Mouse (Mus musculus): ENCODE measurements at regions not wholly inside any gene's neighbourhood (a gene's known extent, or its start where the extent isn't known, plus 50 kb on each side); places are given as distances from the start of the nearest gene placed in this dataset.

GRCm38 (mm10) chr14:120560416-120560815 lies 82.2 kb downstream of the Rap2a start:
- Histone ChIP-seq H3K9me3 (replicated peaks) (no peaks in the 10 kb centered on the region), H3K9ac (no peak overlapping the region), H3K27ac (no peak overlapping the region), H3K27me3 (no peaks in the 10 kb centered on the region), H3K4me3 (no peak overlapping the region), H3K36me3 (ENCODE audit: poor library complexity, severe bottlenecking) (no peaks in the 10 kb centered on the region), H3K4me2 (no peak overlapping the region), H3K4me1 (no peaks in the 10 kb centered on the region)
- WGBS = 87% methylated on average over 7 of the region's 7 CpGs
- ATAC-seq = no peak

GRCm38 (mm10) chr14:120560987-120561386 lies 82.7 kb downstream of the Rap2a start:
- WGBS = 85% methylated on average over 2 of the region's 2 CpGs
- H3K4me2 ChIP-seq = no peak overlapping the region
- H3K27ac ChIP-seq = no peak overlapping the region
- H3K4me1 ChIP-seq = no peaks in the 10 kb centered on the region
- no peak overlapping the region for H3K4me3 ChIP-seq
- no peak for ATAC-seq
- H3K9ac ChIP-seq = no peak overlapping the region
- no peaks in the 10 kb centered on the region for H3K9me3 ChIP-seq (replicated peaks)
- H3K36me3 ChIP-seq (ENCODE audit: poor library complexity, severe bottlenecking) = no peaks in the 10 kb centered on the region
- H3K27me3 ChIP-seq = no peaks in the 10 kb centered on the region

DNA sequence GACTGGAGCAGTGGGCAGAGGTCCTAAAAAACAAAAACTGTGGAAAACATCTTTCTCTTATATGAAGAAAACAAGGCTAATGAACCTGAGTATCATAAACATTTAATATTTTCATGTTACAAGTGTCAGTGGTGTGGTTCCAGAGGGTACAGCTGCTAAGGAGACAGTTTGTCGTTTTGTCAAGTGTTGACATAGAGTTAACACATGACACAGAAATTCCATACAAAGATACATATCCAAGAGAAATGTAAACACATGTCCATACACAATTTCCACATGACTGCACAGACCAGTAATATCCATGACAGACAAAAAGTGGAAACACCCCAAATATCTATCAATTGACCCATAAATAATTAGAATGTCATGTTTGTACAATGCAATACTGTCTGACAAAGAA lies 88.7 kb downstream of the Rap2a start:
- no peak for ATAC-seq
- WGBS = 86% methylated on average over 1 of the region's 1 CpGs

DNA sequence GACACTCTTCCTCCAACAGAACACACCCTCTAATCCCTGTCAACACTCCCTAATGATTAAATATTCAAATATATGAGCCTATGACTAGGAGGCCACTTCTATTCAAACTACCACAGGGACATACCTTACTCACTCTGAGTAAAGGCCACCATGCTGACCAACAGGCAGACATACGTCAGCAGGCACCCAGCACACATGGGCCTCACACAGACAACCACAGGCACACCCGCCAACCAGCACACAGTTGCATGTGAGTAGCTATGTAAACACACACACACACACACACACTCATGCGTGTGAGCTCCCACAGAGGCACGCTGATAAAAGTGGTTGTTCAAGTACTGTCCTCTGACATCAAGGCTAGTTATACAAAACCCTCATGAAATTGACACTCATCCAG lies 89.8 kb downstream of the Rap2a start:
- no peak overlapping the region for H3K9ac ChIP-seq
- no peak overlapping the region for H3K4me3 ChIP-seq
- WGBS = 84% methylated on average over 4 of the region's 4 CpGs

More for the DNA sequence above, 88.7 kb downstream of the Rap2a start:
- Histone ChIP-seq H3K4me1 (no peaks in the 10 kb centered on the region), H3K27ac (no peak overlapping the region), H3K27me3 (no peaks in the 10 kb centered on the region), H3K4me3 (no peak overlapping the region), H3K9me3 (replicated peaks) (no peaks in the 10 kb centered on the region), H3K9ac (no peak overlapping the region), H3K36me3 (ENCODE audit: poor library complexity, severe bottlenecking) (no peaks in the 10 kb centered on the region), H3K4me2 (no peak overlapping the region)

GRCm38 (mm10) chr14:120572238-120572637 lies 94.0 kb downstream of the Rap2a start:
- no peaks in the 10 kb centered on the region for H3K4me1 ChIP-seq
- no peak overlapping the region for H3K27ac ChIP-seq
- no peak overlapping the region for H3K4me3 ChIP-seq
- no peaks in the 10 kb centered on the region for H3K9me3 ChIP-seq (replicated peaks)
- WGBS = 87% methylated on average over 10 of the region's 10 CpGs
- H3K27me3 ChIP-seq = no peaks in the 10 kb centered on the region
- ATAC-seq = no peak
- H3K36me3 ChIP-seq (ENCODE audit: poor library complexity, severe bottlenecking) = no peaks in the 10 kb centered on the region
- no peak overlapping the region for H3K4me2 ChIP-seq
- no peak overlapping the region for H3K9ac ChIP-seq

More for the DNA sequence above, 89.8 kb downstream of the Rap2a start:
- no peak for ATAC-seq
- Histone ChIP-seq H3K36me3 (ENCODE audit: poor library complexity, severe bottlenecking) (no peaks in the 10 kb centered on the region), H3K9me3 (replicated peaks) (no peaks in the 10 kb centered on the region), H3K4me1 (no peaks in the 10 kb centered on the region), H3K4me2 (no peak overlapping the region), H3K27me3 (no peaks in the 10 kb centered on the region), H3K27ac (no peak overlapping the region)

DNA sequence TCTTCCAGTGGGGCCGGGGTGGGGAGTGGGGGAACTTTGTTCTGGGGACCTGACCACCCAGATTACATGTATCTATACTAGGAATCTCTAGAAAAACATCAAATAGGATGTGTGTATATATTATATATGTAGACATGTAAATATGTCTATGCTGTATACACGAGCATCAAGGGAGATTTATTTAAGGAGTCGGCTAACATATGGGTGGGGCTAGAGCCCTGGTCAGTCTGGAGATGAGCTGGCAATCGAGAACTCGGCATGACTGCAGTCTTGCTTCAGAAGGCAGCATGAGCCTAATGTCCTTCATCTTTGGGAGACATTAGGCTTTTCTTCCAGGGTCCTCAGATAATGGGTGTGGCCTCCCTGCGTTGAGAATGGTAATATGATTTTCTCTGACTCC lies 97.0 kb downstream of the Rap2a start:
- Histone ChIP-seq H3K4me1 (no peaks in the 10 kb centered on the region), H3K36me3 (ENCODE audit: poor library complexity, severe bottlenecking) (no peaks in the 10 kb centered on the region), H3K27ac (no peak overlapping the region), H3K9me3 (replicated peaks) (no peaks in the 10 kb centered on the region), H3K4me3 (no peak overlapping the region), H3K9ac (no peak overlapping the region), H3K4me2 (no peak overlapping the region), H3K27me3 (no peaks in the 10 kb centered on the region)
- WGBS = 88% methylated on average over 6 of the region's 6 CpGs
- ATAC-seq = no peak

DNA sequence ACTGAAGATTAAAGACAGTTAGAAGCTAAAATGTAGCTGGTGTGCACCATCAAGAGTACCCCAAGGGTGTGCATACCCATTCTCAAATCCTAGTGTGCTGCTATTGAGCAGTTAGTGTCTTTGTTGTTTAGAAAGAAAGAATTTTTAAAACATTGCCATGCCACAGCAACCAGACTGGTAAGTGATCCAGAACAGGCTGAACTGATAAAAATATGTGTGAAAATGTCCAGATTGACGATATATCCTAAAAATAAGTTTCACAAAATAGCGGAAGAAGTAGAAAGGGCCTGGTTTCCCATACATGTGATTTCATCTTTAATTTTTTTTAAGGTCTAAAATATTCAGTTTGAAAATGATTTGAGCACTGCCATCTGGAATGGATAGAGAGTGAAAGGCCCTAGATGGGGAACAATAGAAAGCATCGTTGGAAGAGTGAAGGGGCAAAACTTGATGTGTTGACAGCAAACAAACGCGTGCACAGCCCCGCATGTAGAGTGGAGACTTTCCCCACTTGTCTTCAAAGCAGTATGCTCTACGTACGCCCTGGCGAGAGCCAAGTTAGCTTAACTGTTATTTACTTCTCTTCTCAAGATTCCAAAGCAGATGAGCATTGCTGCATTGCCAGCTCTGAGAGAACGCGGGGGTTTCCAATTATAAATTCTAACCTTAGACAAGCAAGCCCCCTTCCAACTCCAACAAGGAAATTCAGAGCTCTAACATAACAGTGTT lies 100.3 kb downstream of the Rap2a start:
- H3K27me3 ChIP-seq = no peaks in the 10 kb centered on the region
- no peak overlapping the region for H3K4me2 ChIP-seq
- H3K9me3 ChIP-seq (replicated peaks) = no peaks in the 10 kb centered on the region
- 86% methylated on average over 11 of the region's 11 CpGs for WGBS
- ATAC-seq = peak; percentile 53; the same call in 1 of the 2 replicates
- no peaks in the 10 kb centered on the region for H3K4me1 ChIP-seq
- no peak overlapping the region for H3K9ac ChIP-seq
- H3K36me3 ChIP-seq (ENCODE audit: poor library complexity, severe bottlenecking) = no peaks in the 10 kb centered on the region
- H3K27ac ChIP-seq = no peak overlapping the region
- no peak overlapping the region for H3K4me3 ChIP-seq

DNA sequence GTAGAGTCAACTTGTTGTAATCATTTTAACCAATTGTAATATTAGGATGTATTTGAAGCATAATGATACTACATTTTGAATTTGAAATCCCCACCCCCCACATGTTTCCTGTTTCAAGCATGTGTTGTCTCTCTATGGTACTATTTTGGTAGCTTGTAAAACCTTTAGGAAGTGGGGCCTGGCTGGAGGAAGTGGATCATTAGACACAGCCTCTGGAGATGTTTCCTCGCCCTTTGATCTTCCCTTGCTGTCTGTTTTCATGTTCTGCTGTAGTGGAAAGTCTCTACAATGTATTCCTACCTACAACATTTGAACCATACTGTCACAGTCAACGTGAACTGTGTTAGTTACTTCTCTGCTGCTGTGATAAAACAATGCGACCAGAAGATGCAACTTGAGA lies 105.6 kb downstream of the Rap2a start:
- no peak overlapping the region for H3K27ac ChIP-seq
- no peak overlapping the region for H3K4me3 ChIP-seq
- H3K9ac ChIP-seq = no peak overlapping the region
- H3K9me3 ChIP-seq (replicated peaks) = no peaks in the 10 kb centered on the region
- WGBS = 79% methylated on average over 3 of the region's 3 CpGs
- H3K36me3 ChIP-seq (ENCODE audit: poor library complexity, severe bottlenecking) = no peaks in the 10 kb centered on the region
- no peak overlapping the region for H3K4me2 ChIP-seq
- H3K27me3 ChIP-seq = no peaks in the 10 kb centered on the region
- ATAC-seq = no peak
- no peaks in the 10 kb centered on the region for H3K4me1 ChIP-seq

DNA sequence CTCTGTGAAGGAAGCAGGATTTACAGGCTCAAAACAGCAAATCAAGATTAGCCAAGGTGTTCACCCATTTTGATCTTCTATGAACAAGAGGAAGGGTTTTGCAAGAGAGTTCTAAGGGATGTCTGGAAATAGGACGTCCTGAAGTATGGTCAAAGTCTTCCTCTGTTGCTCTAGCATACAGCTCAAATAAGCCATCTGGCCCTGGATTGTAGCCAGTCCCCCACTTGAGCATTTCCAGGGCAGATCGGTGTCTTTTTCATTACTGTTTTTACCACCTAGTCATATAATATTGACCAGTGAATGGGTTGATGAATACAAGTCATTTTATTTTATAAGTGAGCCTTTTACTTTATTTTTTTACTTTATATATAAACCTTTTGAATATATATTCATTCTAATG lies 113.9 kb downstream of the Rap2a start:
- H3K9ac ChIP-seq = no peak overlapping the region
- WGBS = 98% methylated on average over 2 of the region's 2 CpGs
- ATAC-seq = no peak
- H3K4me1 ChIP-seq = no peaks in the 10 kb centered on the region
- no peaks in the 10 kb centered on the region for H3K9me3 ChIP-seq (replicated peaks)
- H3K4me2 ChIP-seq = no peak overlapping the region
- H3K4me3 ChIP-seq = no peak overlapping the region
- no peaks in the 10 kb centered on the region for H3K36me3 ChIP-seq (ENCODE audit: poor library complexity, severe bottlenecking)
- H3K27me3 ChIP-seq = no peaks in the 10 kb centered on the region
- no peak overlapping the region for H3K27ac ChIP-seq

- Histone ChIP-seq H3K27ac (no peak overlapping the region), H3K27me3 (no peaks in the 10 kb centered on the region), H3K9me3 (replicated peaks) (no peaks in the 10 kb centered on the region), H3K4me2 (no peak overlapping the region), H3K36me3 (ENCODE audit: poor library complexity, severe bottlenecking) (no peaks in the 10 kb centered on the region), H3K4me1 (no peaks in the 10 kb centered on the region), H3K9ac (no peak overlapping the region), H3K4me3 (no peak overlapping the region)
- WGBS = 90% methylated on average over 9 of the region's 9 CpGs
- no peak for ATAC-seq
These were observed 122.2 kb downstream of the Rap2a start for GRCm38 (mm10) chr14:120600414-120600935.

GRCm38 (mm10) chr14:120601510-120601909 lies 123.3 kb downstream of the Rap2a start:
- WGBS = 93% methylated on average over 7 of the region's 7 CpGs
- no peaks in the 10 kb centered on the region for H3K9me3 ChIP-seq (replicated peaks)
- no peaks in the 10 kb centered on the region for H3K4me1 ChIP-seq
- H3K27me3 ChIP-seq = no peaks in the 10 kb centered on the region
- H3K27ac ChIP-seq = no peak overlapping the region
- H3K36me3 ChIP-seq (ENCODE audit: poor library complexity, severe bottlenecking) = no peaks in the 10 kb centered on the region
- H3K4me2 ChIP-seq = no peak overlapping the region
- no peak overlapping the region for H3K9ac ChIP-seq
- ATAC-seq = no peak
- H3K4me3 ChIP-seq = no peak overlapping the region

- ATAC-seq = no peak
- Histone ChIP-seq H3K27me3 (no peaks in the 10 kb centered on the region), H3K4me2 (no peak overlapping the region), H3K9ac (no peak overlapping the region), H3K4me3 (no peak overlapping the region), H3K27ac (no peak overlapping the region), H3K9me3 (replicated peaks) (no peaks in the 10 kb centered on the region), H3K4me1 (no peaks in the 10 kb centered on the region), H3K36me3 (ENCODE audit: poor library complexity, severe bottlenecking) (no peaks in the 10 kb centered on the region)
- WGBS = 50% methylated on average over 6 of the region's 6 CpGs
These were observed 125.7 kb downstream of the Rap2a start for GRCm38 (mm10) chr14:120603849-120604492.
